11 mouse cellular contexts compared by ENCODE assay signal in the genomic region with DNA sequence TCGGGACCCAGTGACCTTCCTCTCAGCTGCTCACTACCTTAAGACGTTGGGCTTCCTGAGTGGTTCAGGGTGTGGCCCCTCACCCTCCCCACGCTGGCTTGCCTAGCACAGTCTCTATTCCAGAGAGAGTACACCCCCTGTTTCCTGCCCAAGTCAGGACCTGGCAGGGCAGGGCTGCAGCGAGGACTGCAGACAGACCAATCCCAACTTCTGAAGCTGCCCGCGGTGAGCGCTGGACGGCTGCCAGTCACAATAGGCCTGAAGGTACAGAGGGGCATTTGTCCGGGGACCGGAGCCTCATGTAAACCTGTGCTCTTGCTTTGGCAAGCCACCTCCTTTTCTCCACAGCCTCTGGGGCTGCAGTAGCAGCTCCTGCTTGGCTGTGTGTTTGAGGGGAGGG. TPM values are rescaled to one million over a fixed set of nuclear protein-coding genes. Genes with fewer than 3 reads are reported as not detected.
A peak's percentile ranks its signal among the peaks of the same experiment; 100 is the strongest.
DNase-seq lines count a peak whose midpoint lies in the region; ATAC-seq lines count a peak whose summit lies in the region.
"Had no signal": no experiment of that assay in that cellular context is flagged by ENCODE, and none has a peak within 500 bp of the region (broad histone marks: within the 10 kb centered on the region; RNA-seq: fewer than 3 reads in every experiment).

No protein-coding gene starts in this region.

- no peaks in the 10 kb centered on the region for H3K9me3 ChIP-seq in heart, embryonic 14.5 days (ENCODE audit: control insufficient read depth, low read length)
- no peaks in the 10 kb centered on the region for H3K9me3 ChIP-seq in neural tube, embryonic 13.5 days
- no peaks in the 10 kb centered on the region for H3K9me3 ChIP-seq in neural tube, embryonic 15.5 days (replicated peaks)
- H3K9me3 ChIP-seq in kidney, embryonic 15.5 days (replicated peaks) = 0 out of 2 replicates have a peak, but pooled peaks cover 2% of the 10 kb centered on the region

- H3K9ac ChIP-seq in heart, embryonic 14.5 days (ENCODE audit: low read length) = no peak overlapping the region
- H3K9ac ChIP-seq in neural tube, embryonic 13.5 days = no peak overlapping the region
- H3K9ac ChIP-seq in neural tube, embryonic 15.5 days (replicated peaks) = no peak overlapping the region
- no peak overlapping the region for H3K9ac ChIP-seq in kidney, embryonic 15.5 days
- H3K9ac ChIP-seq: liver, embryonic 14.5 days had no signal

- H3K4me3 ChIP-seq in heart, embryonic 14.5 days (ENCODE audit: control insufficient read depth in 1 of 2, insufficient read depth in 1 of 2, low read depth in 1 of 2, low read length in 2 of 2) = no peak overlapping the region
- no peak overlapping the region for H3K4me3 ChIP-seq in neural tube, embryonic 13.5 days
- H3K4me3 ChIP-seq in neural tube, embryonic 15.5 days (replicated peaks) = no peak overlapping the region
- H3K4me3 ChIP-seq in kidney, embryonic 15.5 days (replicated peaks) = no peak overlapping the region
- H3K4me3 ChIP-seq: layer of hippocampus, adult 2 months had no signal

- peak overlapping the region; percentile 4 for H3K4me2 ChIP-seq in heart, embryonic 14.5 days (ENCODE audit: low read length)
- 0 out of 2 replicates have a peak overlapping the region, but pooled peaks have one; percentile 11 for H3K4me2 ChIP-seq in neural tube, embryonic 13.5 days
- H3K4me2 ChIP-seq in neural tube, embryonic 15.5 days = no peak overlapping the region
- H3K4me2 ChIP-seq in kidney, embryonic 15.5 days = no peak overlapping the region

- H3K36me3 ChIP-seq in heart, embryonic 14.5 days (ENCODE audit: control insufficient read depth, insufficient read depth, low read length) = no peaks in the 10 kb centered on the region
- no peaks in the 10 kb centered on the region for H3K36me3 ChIP-seq in neural tube, embryonic 13.5 days
- no peaks in the 10 kb centered on the region for H3K36me3 ChIP-seq in neural tube, embryonic 15.5 days
- H3K36me3 ChIP-seq in kidney, embryonic 15.5 days = no peaks in the 10 kb centered on the region

- WGBS in heart, embryonic 14.5 days = 45% methylated on average over 10 of the region's 10 CpGs
- WGBS in neural tube, embryonic 13.5 days = 60% methylated on average over 10 of the region's 10 CpGs
- WGBS in neural tube, embryonic 15.5 days = 56% methylated on average over 10 of the region's 10 CpGs
- 46% methylated on average over 10 of the region's 10 CpGs for whole genome bisulfite sequencing in kidney, embryonic 15.5 days

- DNase-seq in heart, adult 11 months = no peak
- DNase-seq in lung, postnatal 4 days = peak; percentile 25 to 47
- DNase-seq in ovary, postnatal 14 days (ENCODE audit: low spot score) = no peak

- H3K27ac ChIP-seq in heart, embryonic 14.5 days (replicated peaks in 1 of 2; ENCODE audit: control insufficient read depth in 1 of 2, insufficient read depth in 1 of 2, low read depth in 2 of 2, low read length in 2 of 2) = no peak overlapping the region
- no peak overlapping the region for H3K27ac ChIP-seq in neural tube, embryonic 13.5 days (replicated peaks)
- H3K27ac ChIP-seq in neural tube, embryonic 15.5 days (replicated peaks) = no peak overlapping the region
- H3K27ac ChIP-seq in kidney, embryonic 15.5 days = 0 out of 2 replicates have a peak overlapping the region, but pooled peaks have one; percentile 7
- H3K27ac ChIP-seq: layer of hippocampus, adult 2 months; liver, embryonic 14.5 days had no signal

- ATAC-seq in heart, embryonic 14.5 days (ENCODE audit: insufficient number of reproducible peaks, insufficient read depth, low FRiP score, low read depth) = no peak
- ATAC-seq in neural tube, embryonic 13.5 days (ENCODE audit: low read depth) = no peak
- no peak for ATAC-seq in neural tube, embryonic 15.5 days (ENCODE audit: low FRiP score)
- peak; percentile 61; the same call in 1 of the 2 replicates for ATAC-seq in kidney, embryonic 15.5 days (replicated peaks; ENCODE audit: low FRiP score)
- ATAC-seq in inflammation-experienced regulatory T-cells, adult 6 months = no peak
- ATAC-seq: forebrain, embryonic 14.5 days had no signal

- H3K4me1 ChIP-seq in heart, embryonic 14.5 days (ENCODE audit: control insufficient read depth in 2 of 2, insufficient read depth in 2 of 2, low read length in 2 of 2) = 0 out of 4 replicates have a peak, but pooled peaks cover 0 to 2% of the 10 kb centered on the region in 2 experiments
- H3K4me1 ChIP-seq in neural tube, embryonic 13.5 days (replicated peaks) = peaks cover 7% of the 10 kb centered on the region
- H3K4me1 ChIP-seq in neural tube, embryonic 15.5 days = peaks cover 7% of the 10 kb centered on the region; the same call in 1 of the 2 replicates
- H3K4me1 ChIP-seq in kidney, embryonic 15.5 days = peaks cover 15% of the 10 kb centered on the region

- H3K27me3 ChIP-seq in heart, embryonic 14.5 days (ENCODE audit: control insufficient read depth, insufficient read depth, low read length) = peaks cover 6% of the 10 kb centered on the region
- H3K27me3 ChIP-seq in neural tube, embryonic 13.5 days = peaks cover 7% of the 10 kb centered on the region; the same call in 1 of the 2 replicates
- no peaks in the 10 kb centered on the region for H3K27me3 ChIP-seq in neural tube, embryonic 15.5 days (replicated peaks)
- H3K27me3 ChIP-seq in kidney, embryonic 15.5 days = 0 out of 2 replicates have a peak, but pooled peaks cover 3% of the 10 kb centered on the region

RNA-seq across cellular contexts. Expression of a gene that starts 12.4 kb away (rescaled TPM):
- polyA plus RNA-seq in heart, embryonic 14.5 days (2014; fragmentation: Nextera tagmentation; extraction: Ambion mirVana) = 0.22 and 0.41 TPM in 2 replicates
- polyA plus RNA-seq in neural tube, embryonic 13.5 days (2015; fragmentation: Nextera tagmentation; extraction: Ambion mirVana) = 1.6 and 1.7 TPM in 2 replicates
- 1.7 and 2.2 TPM in 2 replicates for polyA plus RNA-seq in neural tube, embryonic 15.5 days (2015; fragmentation: Nextera tagmentation; extraction: Ambion mirVana)
- 3.1 and 3.5 TPM in 2 replicates for polyA plus RNA-seq in kidney, embryonic 15.5 days (2015; fragmentation: Nextera tagmentation; extraction: Ambion mirVana)
- 10 to 100 TPM in 2 of 3 experiments, 1 to 10 TPM in 1; 4.0 to 58.5 (median 35.5) TPM for polyA plus RNA-seq in inflammation-experienced regulatory T-cells, adult 6 months (2017; shearing (Covaris generic))

RNA-seq across cellular contexts. Expression of a gene that starts 32.5 kb away (rescaled TPM):
- polyA plus RNA-seq in heart, embryonic 14.5 days (2014; fragmentation: Nextera tagmentation; extraction: Ambion mirVana) = 120 TPM in 2 replicates
- polyA plus RNA-seq in neural tube, embryonic 13.5 days (2015; fragmentation: Nextera tagmentation; extraction: Ambion mirVana) = 195 and 229 TPM in 2 replicates
- polyA plus RNA-seq in neural tube, embryonic 15.5 days (2015; fragmentation: Nextera tagmentation; extraction: Ambion mirVana) = 174 and 181 TPM in 2 replicates
- 257 and 267 TPM in 2 replicates for polyA plus RNA-seq in kidney, embryonic 15.5 days (2015; fragmentation: Nextera tagmentation; extraction: Ambion mirVana)
- polyA plus RNA-seq in inflammation-experienced regulatory T-cells, adult 6 months (2017; shearing (Covaris generic)) = 100 to 1,000 TPM; 191 to 279 (median 247) TPM

RNA-seq across cellular contexts. Expression of a gene that starts 48.0 kb away (rescaled TPM):
- polyA plus RNA-seq in heart, embryonic 14.5 days (2014; fragmentation: Nextera tagmentation; extraction: Ambion mirVana) = 9.2 and 10.8 TPM in 2 replicates
- polyA plus RNA-seq in neural tube, embryonic 13.5 days (2015; fragmentation: Nextera tagmentation; extraction: Ambion mirVana) = 29.2 and 30.3 TPM in 2 replicates
- polyA plus RNA-seq in neural tube, embryonic 15.5 days (2015; fragmentation: Nextera tagmentation; extraction: Ambion mirVana) = 44.0 and 47.8 TPM in 2 replicates
- 12.6 and 15.5 TPM in 2 replicates for polyA plus RNA-seq in kidney, embryonic 15.5 days (2015; fragmentation: Nextera tagmentation; extraction: Ambion mirVana)
- polyA plus RNA-seq in inflammation-experienced regulatory T-cells, adult 6 months (2017; shearing (Covaris generic)) = 10 to 100 TPM in 2 of 3 experiments, 1 to 10 TPM in 1; 8.4 to 16.1 (median 13.4) TPM

Comparison
In these comparisons a context has a peak if more than half of its experiments do, and no peak if none do; other contexts are left out.
1. H3K4me2 ChIP-seq: peak in heart, embryonic 14.5 days (single experiment) and neural tube, embryonic 13.5 days (single experiment); none in neural tube, embryonic 15.5 days (single experiment) and kidney, embryonic 15.5 days (single experiment).
2. DNase-seq: peak in lung, postnatal 4 days (2 of 2); none in heart, adult 11 months (single experiment) and ovary, postnatal 14 days (single experiment).